Mouse (Mus musculus) embryonic facial prominence, embryonic 12.5 days (tissue): Measurements from ENCODE around the gene Kcnk2. TPM values are rescaled to one million over a fixed set of nuclear protein-coding genes. Genes with fewer than 3 reads are reported as not detected.

Experiments
- microRNA-seq: library from miRNA; unstranded; fragments of <30 nt; microRNA quantifications from one replicate; pipeline ENCODE4, GENCODE M21; 2017
- polyA plus RNA-seq: library from polyadenylated mRNA; unstranded; fragments of >200 nt; fragmentation: Nextera tagmentation; extraction: Ambion mirVana; gene quantifications from 2 replicates; pipeline ENCODE4 v1.2.1, GENCODE M21; 2016

The Kcnk2 gene
- polyA plus RNA-seq, 1 experiment from 2014 or later, result 6.3 TPM

Small RNAs within 50 kb of the gene (microRNA-seq; reads per million reads assigned to microRNA genes)
- gene Gm24092, result not detected
